In genomic region chr16:17110771-17111743, GRCm38 (mm10) we compare ENCODE assay signal across 8 mouse cellular contexts. TPM values are rescaled to one million over a fixed set of nuclear protein-coding genes. Genes with fewer than 3 reads are reported as not detected.
DNase-seq lines count a peak whose midpoint lies in the region; ATAC-seq lines count a peak whose summit lies in the region.

TSS of gene Ppil2 (minus strand) at chr16:17111257.

- WGBS in hindbrain, embryonic 14.5 days: 9% methylated on average over 38 of the region's 38 CpGs

- ATAC-seq in hindbrain, embryonic 14.5 days (ENCODE audit: low FRiP score): peak; percentile 86

- no peaks in the 10 kb centered on the region for H3K27me3 ChIP-seq in hindbrain, embryonic 14.5 days (ENCODE audit: control insufficient read depth, insufficient read depth, low read length)

- H3K27ac ChIP-seq in hindbrain, embryonic 14.5 days: peak within 1 kb of the TSS; percentile 23; the same call in 1 of the 2 replicates

- peak within 1 kb of the TSS; percentile 52 for H3K9ac ChIP-seq in hindbrain, embryonic 14.5 days

- H3K4me3 ChIP-seq in hindbrain, embryonic 14.5 days (replicated peaks; ENCODE audit: low read length): peak within 1 kb of the TSS; percentile 53

- DNase-seq in T-cell, adult 2 months (ENCODE audit: low spot score): peak; percentile 74
- DNase-seq in cerebellum, postnatal 14 days: peak; percentile 71 to 80
- DNase-seq in frontal cortex, postnatal 36 days (ENCODE audit: low spot score in 2 of 2): peak; percentile 70 to 78
- DNase-seq in hindbrain, embryonic 14.5 days (ENCODE audit: low spot score): peak; percentile 88
- peak; percentile 67 for DNase-seq in left cerebral cortex, adult 11 months (ENCODE audit: low spot score)
- peak; percentile 86 for DNase-seq in lung, postnatal 36 days
- DNase-seq in retina, embryonic 14.5 days (ENCODE audit: low spot score): peak; percentile 88
- DNase-seq in thymus, postnatal 36 days: peak; percentile 67 to 73

- H3K4me1 ChIP-seq in hindbrain, embryonic 14.5 days (replicated peaks; ENCODE audit: control insufficient read depth, insufficient read depth, low read length): peaks cover 8% of the 10 kb centered on the region

- peak within 1 kb of the TSS; percentile 77 for H3K4me2 ChIP-seq in hindbrain, embryonic 14.5 days (replicated peaks)

- H3K9me3 ChIP-seq in hindbrain, embryonic 14.5 days (ENCODE audit: control insufficient read depth, low read length): no peaks in the 10 kb centered on the region

- H3K36me3 ChIP-seq in hindbrain, embryonic 14.5 days (replicated peaks; ENCODE audit: control insufficient read depth, insufficient read depth): peaks cover 26% of the 10 kb centered on the region

RNA-seq across cellular contexts. Expression of gene Ppil2, which starts in this region (rescaled TPM):
- polyA plus RNA-seq in hindbrain, embryonic 14.5 days (2014; fragmentation: Nextera tagmentation; extraction: Ambion mirVana): 128 and 136 TPM in 2 replicates

Comparison
In these comparisons a context has a peak if more than half of its experiments do, and no peak if none do; other contexts are left out.
1. Peak in every context shown above with its lines: DNase-seq, ATAC-seq, H3K4me3 ChIP-seq and H3K27ac ChIP-seq.